Mouse (Mus musculus): ENCODE measurements around the gene Ptprr.

DNA sequence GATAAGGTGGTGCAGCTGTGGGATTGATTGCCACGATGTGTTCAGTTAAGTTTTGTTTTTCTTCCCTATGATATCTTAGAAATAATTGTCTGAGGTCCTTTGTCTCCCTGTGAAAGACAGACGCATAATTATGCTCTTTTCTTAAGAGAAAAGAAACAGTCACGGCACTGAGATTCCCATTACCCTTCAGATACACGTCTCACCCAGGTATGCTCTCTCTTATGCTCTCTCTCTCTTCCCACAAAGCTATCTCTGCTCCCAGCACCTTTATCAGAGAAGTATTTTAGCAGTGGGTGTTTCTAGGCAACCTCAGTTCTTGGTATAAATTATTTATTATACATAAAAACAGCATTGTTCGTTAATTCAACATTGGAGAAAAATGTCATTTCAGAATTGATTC is 107.4 kb downstream of the Ptprr start:
- TF ChIP-seq CTCF (IDR thresholded peaks at IDR 0.05) (no peak), POLR2A (IDR thresholded peaks at IDR 0.05; ENCODE audit: insufficient read depth, low read depth, low read length) (no peak)

Data from heart, adult 2 months (tissue).